Mouse (Mus musculus) heart, postnatal 0 days (tissue): ENCODE data around the gene Adarb1. TPM values are rescaled to one million over a fixed set of nuclear protein-coding genes. Genes with fewer than 3 reads are reported as not detected.

ENCODE experiments used
- ATAC-seq: fragments of 200-750 bp; cut with Nextera tagmentation; 2 replicates; pipeline ENCODE4 v1.8.0; 2017; ENCODE audit warnings: low read depth, moderate number of reproducible peaks, moderate library complexity; ENCODE audit not compliant: insufficient read depth
- DNase-seq: peaks from one replicate; pipeline ENCODE4 v3.0.0-alpha.2; 2016; ENCODE audit warnings: low spot score
- H3K27ac ChIP-seq: fragments of 300-500 bp; sonication (generic); 2 replicates; pipeline ENCODE4 v1.5.1; 2014; ENCODE audit warnings: low read depth, mild to moderate bottlenecking
- H3K27me3 ChIP-seq: fragments of 300-500 bp; sonication (generic); 2 replicates; pipeline ENCODE4 v1.6.1; 2014; ENCODE audit warnings: low read length, mixed read lengths; ENCODE audit not compliant: control insufficient read depth, insufficient read depth
- H3K36me3 ChIP-seq: fragments of 300-500 bp; sonication (generic); replicated peaks from 2 replicates; pipeline ENCODE4 v1.6.1; 2014; ENCODE audit warnings: low read length, mixed read lengths; ENCODE audit not compliant: control insufficient read depth, insufficient read depth
- H3K4me1 ChIP-seq: fragments of 300-500 bp; sonication (generic); 2 replicates; pipeline ENCODE4 v1.6.1; 2014; ENCODE audit warnings: antibody characterized with exemption; ENCODE audit not compliant: control insufficient read depth, insufficient read depth
- H3K4me2 ChIP-seq: fragments of 300-500 bp; sonication (generic); 2 replicates; pipeline ENCODE4 v1.6.1; 2014; ENCODE audit warnings: low read depth, mild to moderate bottlenecking, low read length, moderate library complexity
- H3K4me3 ChIP-seq: fragments of 300-500 bp; sonication (generic); 2 replicates; pipeline ENCODE4 v1.5.1; 2014; ENCODE audit warnings: low read depth, low read length
- H3K9ac ChIP-seq: fragments of 300-500 bp; sonication (generic); replicated peaks from 2 replicates; pipeline ENCODE4 v1.6.1; 2014; ENCODE audit warnings: low read depth, low read length, mixed read lengths
- H3K9me3 ChIP-seq: fragments of 300-500 bp; sonication (generic); replicated peaks from 2 replicates; pipeline ENCODE4 v1.6.1; 2016; ENCODE audit warnings: low read length; ENCODE audit not compliant: control insufficient read depth
- CTCF ChIP-seq: IDR thresholded peaks from 2 replicates; pipeline ENCODE4 v1.5.1; 2016; ENCODE audit warnings: antibody characterized with exemption, control low read depth, low read depth
- EP300 ChIP-seq: IDR thresholded peaks from 2 replicates; pipeline ENCODE4 v1.6.1; 2016; ENCODE audit warnings: antibody characterized with exemption, low read depth
- WGBS: fragments of 180-500 bp; shearing (Covaris S2); extraction: QIAGEN DNeasy Blood & Tissue Kit; methylation state at CpG from one replicate; pipeline ENCODE4 v1.1.7; 2014; 5-methylcytosine and 5-hydroxymethylcytosine counted together
- polyA plus RNA-seq: library from polyadenylated mRNA; unstranded; fragments of >200 nt; fragmentation: Nextera tagmentation; extraction: Ambion mirVana; gene quantifications from 2 replicates; pipeline ENCODE4 v1.2.1, GENCODE M21; 2015
- total RNA-seq: library from RNA; depleted of rRNA; stranded (reverse); fragments of >200 nt; gene quantifications from 2 replicates; pipeline ENCODE4 v1.2.3, GENCODE M21; 2014; ENCODE audit warnings: low replicate concordance

Adarb1 gene
- total and polyA plus RNA-seq, 2 experiments from 2014 or later, result 7.8 to 23.7 TPM

DNA sequence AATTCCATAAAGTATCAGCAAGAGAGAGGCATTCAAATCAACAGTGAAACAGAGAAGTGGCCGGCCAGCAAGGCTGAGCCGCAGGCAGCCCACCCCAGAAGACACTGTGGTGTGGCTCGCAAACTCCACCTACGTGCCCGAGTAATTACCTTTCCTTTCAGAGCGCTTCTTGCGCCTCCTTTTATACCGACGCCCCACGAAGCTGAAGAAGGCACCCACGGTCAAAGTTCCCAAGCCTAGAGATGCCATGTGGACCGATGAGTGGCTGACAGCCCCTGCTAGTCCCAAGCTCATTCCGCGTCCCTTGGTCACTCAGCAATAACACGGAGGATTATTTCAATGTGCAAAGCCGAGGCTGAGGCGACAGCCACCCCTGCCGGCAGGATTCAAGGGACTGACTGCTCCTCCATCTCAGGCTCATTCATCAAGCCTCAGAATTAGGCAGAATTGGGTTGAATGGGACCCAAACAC is 78.2 kb downstream of the Adarb1 start:
- Histone ChIP-seq H3K9me3 (no peaks in the 10 kb centered on the region), H3K4me3 (peak overlapping the region; percentile 42), H3K27me3 (no peaks in the 10 kb centered on the region), H3K27ac (no peak overlapping the region), H3K4me1 (peaks cover 10% of the 10 kb centered on the region), H3K4me2 (peak overlapping the region; percentile 59), H3K9ac (peak overlapping the region; percentile 32; the same call in 1 of the 2 replicates), H3K36me3 (no peaks in the 10 kb centered on the region)
- WGBS, result 35% methylated on average over 18 of the region's 18 CpGs
- TF ChIP-seq EP300, result no peak
- peak; percentile 65 for TF ChIP-seq CTCF
- DNase-seq (peak; percentile 41), ATAC-seq (0 out of 2 replicates have a peak, but pooled peaks have one; percentile 58)

DNA sequence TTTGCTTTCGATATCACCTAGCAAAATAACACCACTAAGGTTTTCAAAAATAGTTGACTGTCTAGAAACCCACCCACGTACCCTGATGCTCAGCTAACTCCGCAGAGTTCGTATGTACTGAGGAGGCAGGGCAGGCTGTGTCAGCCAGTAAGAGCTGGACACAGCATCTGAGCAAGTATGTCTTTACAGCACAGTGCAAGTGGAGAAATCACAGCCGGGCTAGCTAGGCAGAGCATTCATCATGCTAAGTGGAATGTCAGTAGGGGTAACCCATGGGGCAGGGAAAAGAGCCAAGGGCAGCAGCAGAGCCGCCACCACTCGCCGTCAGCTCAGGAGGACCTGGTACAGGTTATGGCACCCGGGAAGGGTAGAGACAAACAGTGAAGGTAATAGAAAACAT is 84.6 kb downstream of the Adarb1 start:
- TF ChIP-seq EP300 (no peak), CTCF (no peak)
- DNase-seq (no peak), ATAC-seq (no peak)
- H3K9ac ChIP-seq, result no peak overlapping the region
- no peaks in the 10 kb centered on the region for H3K4me1 ChIP-seq
- no peak overlapping the region for H3K4me2 ChIP-seq
- no peaks in the 10 kb centered on the region for H3K9me3 ChIP-seq
- 50% methylated on average over 9 of the region's 9 CpGs for WGBS
- no peak overlapping the region for H3K27ac ChIP-seq
- H3K36me3 ChIP-seq, result no peaks in the 10 kb centered on the region
- H3K4me3 ChIP-seq, result no peak overlapping the region
- H3K27me3 ChIP-seq, result no peaks in the 10 kb centered on the region

DNA sequence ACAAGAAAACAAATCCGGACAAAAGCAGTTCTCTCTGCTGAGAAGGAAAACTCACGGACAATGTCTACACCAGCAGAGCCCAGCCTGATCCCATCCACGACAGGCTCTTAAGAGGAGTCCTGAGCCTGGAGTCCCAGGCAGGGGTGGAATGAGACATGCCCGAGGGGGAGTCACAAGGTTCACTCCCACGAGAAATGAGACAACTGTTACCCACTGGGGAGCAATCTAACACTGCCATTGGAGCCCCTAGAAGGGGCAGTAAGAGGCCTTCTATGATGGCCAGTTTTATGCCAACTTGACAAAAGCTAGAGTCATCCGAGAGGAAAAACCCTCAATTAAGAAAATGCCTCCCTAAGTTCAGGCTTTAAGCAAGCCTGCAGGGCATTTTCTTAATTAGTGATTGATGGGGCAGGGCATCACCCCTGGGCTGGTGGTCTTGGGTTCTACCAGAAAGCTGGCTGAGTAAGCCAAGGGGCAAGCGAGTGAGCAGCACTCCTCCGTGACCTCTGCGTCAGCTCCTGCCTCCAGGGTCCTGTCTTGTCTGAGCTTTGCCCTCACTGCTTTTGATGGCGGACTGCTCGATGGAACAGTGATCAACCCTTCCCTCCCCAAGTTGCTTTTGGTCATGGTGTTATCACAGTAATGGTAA is 88.5 kb downstream of the Adarb1 start:
- TF ChIP-seq EP300 (no peak), CTCF (no peak)
- H3K4me2 ChIP-seq, result no peak overlapping the region
- no peaks in the 10 kb centered on the region for H3K4me1 ChIP-seq
- H3K27ac ChIP-seq, result no peak overlapping the region
- H3K27me3 ChIP-seq, result no peaks in the 10 kb centered on the region
- peaks cover 7% of the 10 kb centered on the region; the same call in 1 of the 2 replicates for H3K36me3 ChIP-seq
- no peak overlapping the region for H3K4me3 ChIP-seq
- no peak for ATAC-seq
- no peak for DNase-seq
- no peak overlapping the region for H3K9ac ChIP-seq
- no peaks in the 10 kb centered on the region for H3K9me3 ChIP-seq
- 77% methylated on average over 11 of the region's 11 CpGs for WGBS

DNA sequence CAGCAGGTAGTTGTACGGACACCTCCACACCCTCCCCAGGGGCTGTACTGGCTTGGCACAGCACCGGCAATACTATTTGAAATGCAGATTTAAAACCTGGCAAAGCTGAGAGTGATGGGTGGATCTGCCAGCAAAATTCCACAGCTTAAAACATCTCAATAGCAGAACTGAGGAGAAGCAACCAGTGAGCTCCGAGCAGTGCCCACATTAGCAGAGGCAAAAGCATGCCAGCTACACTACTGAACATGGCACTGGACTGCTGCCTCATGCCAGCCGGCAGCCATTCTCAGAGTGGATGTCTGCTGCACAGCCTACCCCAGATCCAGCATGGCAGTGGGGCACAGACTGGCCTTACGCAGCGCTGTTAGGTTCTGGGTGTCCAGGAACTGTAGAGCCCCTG is 93.4 kb downstream of the Adarb1 start:
- Histone ChIP-seq H3K36me3 (peaks cover 22% of the 10 kb centered on the region; the same call in 1 of the 2 replicates), H3K4me2 (no peak overlapping the region), H3K27ac (no peak overlapping the region), H3K9me3 (no peaks in the 10 kb centered on the region), H3K9ac (no peak overlapping the region), H3K4me1 (no peaks in the 10 kb centered on the region), H3K4me3 (no peak overlapping the region), H3K27me3 (no peaks in the 10 kb centered on the region)
- DNase-seq, result no peak
- 80% methylated on average over 6 of the region's 6 CpGs for WGBS
- no peak for TF ChIP-seq CTCF
- no peak for TF ChIP-seq EP300
- ATAC-seq, result no peak

DNA sequence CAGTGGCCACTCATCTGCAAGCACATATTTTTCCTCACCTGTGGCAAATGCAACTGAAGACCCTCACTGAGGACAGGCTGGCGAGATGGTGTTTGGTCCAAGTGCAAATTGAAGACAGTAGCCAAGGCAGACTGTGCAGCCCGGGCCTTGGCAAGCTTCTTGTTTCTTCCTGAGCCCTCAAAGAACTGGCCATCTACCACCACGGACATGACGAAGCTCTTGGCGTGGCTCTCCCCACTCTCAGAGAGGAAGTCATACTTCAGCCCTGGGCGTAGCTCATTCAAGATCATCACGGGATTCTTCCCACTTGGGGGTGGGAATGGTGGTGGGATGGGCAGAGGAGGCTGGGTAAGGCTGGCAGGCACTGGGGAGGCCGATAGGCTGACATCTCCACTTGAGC is 96.5 kb downstream of the Adarb1 start:
- Histone ChIP-seq H3K9me3 (no peaks in the 10 kb centered on the region), H3K4me2 (no peak overlapping the region), H3K9ac (no peak overlapping the region), H3K4me3 (no peak overlapping the region), H3K27ac (no peak overlapping the region), H3K4me1 (no peaks in the 10 kb centered on the region), H3K36me3 (peaks cover 25% of the 10 kb centered on the region; the same call in 1 of the 2 replicates), H3K27me3 (no peaks in the 10 kb centered on the region)
- 77% methylated on average over 8 of the region's 8 CpGs for WGBS
- DNase-seq, result no peak
- TF ChIP-seq CTCF (no peak), EP300 (no peak)
- no peak for ATAC-seq

DNA sequence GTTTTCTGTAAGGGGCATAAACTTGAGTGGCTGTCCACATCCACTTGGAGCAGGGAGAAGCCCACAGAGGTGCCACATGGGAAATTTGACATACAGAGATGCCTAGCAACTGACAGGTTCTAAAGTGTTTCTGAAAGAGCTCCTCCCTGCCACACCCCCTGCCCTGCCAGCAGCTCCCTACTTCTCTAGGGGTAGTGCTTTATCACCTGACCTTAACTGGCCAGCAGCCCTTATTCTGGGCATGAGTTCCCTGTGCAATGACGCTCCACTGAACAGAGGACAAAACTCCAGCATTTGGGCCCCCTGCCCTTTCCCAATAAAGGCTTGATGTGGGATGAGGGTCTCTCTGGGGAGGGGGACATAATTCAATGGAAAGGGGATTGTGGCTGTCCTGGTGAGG is 97.1 kb downstream of the Adarb1 start:
- H3K4me2 ChIP-seq, result no peak overlapping the region
- 43% methylated on average over 1 of the region's 1 CpGs for WGBS
- H3K4me1 ChIP-seq, result no peaks in the 10 kb centered on the region
- H3K9me3 ChIP-seq, result no peaks in the 10 kb centered on the region
- ATAC-seq (no peak; the same call in 1 of the 2 replicates), DNase-seq (no peak)
- no peak overlapping the region for H3K4me3 ChIP-seq
- H3K36me3 ChIP-seq, result peaks cover 29% of the 10 kb centered on the region; the same call in 1 of the 2 replicates
- no peak for TF ChIP-seq CTCF
- H3K27me3 ChIP-seq, result no peaks in the 10 kb centered on the region
- no peak overlapping the region for H3K27ac ChIP-seq
- no peak overlapping the region for H3K9ac ChIP-seq
